Mouse (Mus musculus) MEL (cell line): ENCODE results near the gene Cbx4. TPM values are rescaled to one million over a fixed set of nuclear protein-coding genes. Genes with fewer than 3 reads are reported as not detected.

Source experiments
- DNase-seq: peaks from one replicate; pipeline ENCODE4 v3.0.0; 2011; ENCODE audit warnings: low read depth, low spot score
- H3K27ac ChIP-seq: 2 replicates; pipeline ENCODE4 v1.5.1; 2012; ENCODE audit warnings: low read depth, mild to moderate bottlenecking, control low read depth, low read length, moderate library complexity; ENCODE audit not compliant: control insufficient read depth
- H3K27me3 ChIP-seq, 2 experiments: fragments of 150-350 bp in 1 of 2; sonication (generic) in 1 of 2; 2 replicates each; pipeline ENCODE4 v1.6.1; 2012; ENCODE audit warnings: low read length in 2 of 2, mild to moderate bottlenecking in 2 of 2, improper control_type of control experiment in 1 of 2, moderate library complexity in 1 of 2; ENCODE audit not compliant: insufficient read depth in 2 of 2, control insufficient read depth in 1 of 2
- H3K36me3 ChIP-seq, 2 experiments: 2 replicates each; pipeline ENCODE4 v1.6.1; 2012 to 2014; ENCODE audit warnings: low read length in 2 of 2, improper control_type of control experiment in 1 of 2, inconsistent platforms in 1 of 2, mild to moderate bottlenecking in 1 of 2; ENCODE audit not compliant: insufficient read depth in 2 of 2, control insufficient read depth in 1 of 2
- H3K4me1 ChIP-seq, 2 experiments: fragments of 150-350 bp in 1 of 2; sonication (generic) in 1 of 2; 2 replicates each; pipeline ENCODE4 v1.6.1; 2012; ENCODE audit warnings: low read length in 2 of 2, improper control_type of control experiment in 1 of 2, mild to moderate bottlenecking in 1 of 2; ENCODE audit not compliant: insufficient read depth in 2 of 2, control insufficient read depth in 1 of 2
- H3K4me3 ChIP-seq, 2 experiments: fragments of 150-350 bp in 1 of 2; sonication (generic) in 1 of 2; 2 replicates each; pipeline ENCODE4 v1.5.1; 2012; ENCODE audit warnings: low read depth in 2 of 2, low read length in 2 of 2, mild to moderate bottlenecking in 2 of 2, moderate library complexity in 2 of 2, control low read depth in 1 of 2, improper control_type of control experiment in 1 of 2; ENCODE audit not compliant: control insufficient read depth in 1 of 2, insufficient read depth in 1 of 2
- H3K79me2 ChIP-seq: 2 replicates; pipeline ENCODE4 v1.6.1; 2012; ENCODE audit warnings: mild to moderate bottlenecking, low read length, moderate library complexity; ENCODE audit not compliant: control insufficient read depth, poor library complexity, insufficient read depth
- H3K9ac ChIP-seq: 2 replicates; pipeline ENCODE4 v1.6.1; 2012; ENCODE audit warnings: low read depth, mild to moderate bottlenecking, control low read depth, low read length, moderate library complexity; ENCODE audit not compliant: control insufficient read depth, poor library complexity, severe bottlenecking
- H3K9me3 ChIP-seq: fragments of 150-350 bp; sonication (generic); replicated peaks from 2 replicates; pipeline ENCODE4 v1.6.1; 2012; ENCODE audit warnings: mild to moderate bottlenecking, low read length, improper control_type of control experiment, moderate library complexity; ENCODE audit not compliant: insufficient read depth
- CHD1 ChIP-seq: IDR thresholded peaks from 2 replicates; pipeline ENCODE4 v1.6.1; 2012; ENCODE audit warnings: low read depth, mild to moderate bottlenecking, inconsistent platforms, low read length, improper control_type of control experiment
- CHD2 ChIP-seq: IDR thresholded peaks from 2 replicates; pipeline ENCODE4 v1.6.1; 2011; ENCODE audit warnings: low read length, improper control_type of control experiment
- ELF1 ChIP-seq: IDR thresholded peaks from 2 replicates; pipeline ENCODE4 v1.6.1; 2014; ENCODE audit warnings: low read depth, mild to moderate bottlenecking, inconsistent platforms, low read length, improper control_type of control experiment, moderate library complexity
- EP300 ChIP-seq, 2 experiments: IDR thresholded peaks; 2 replicates each; pipeline ENCODE4 v1.6.1; 2011; ENCODE audit warnings: improper control_type of control experiment in 2 of 2, low read length in 2 of 2, low read depth in 1 of 2, mild to moderate bottlenecking in 1 of 2
- ETS1 ChIP-seq: IDR thresholded peaks from 2 replicates; pipeline ENCODE4 v1.6.1; 2012; ENCODE audit warnings: low read depth, mild to moderate bottlenecking, inconsistent platforms, low read length, improper control_type of control experiment, moderate library complexity
- GATA1 ChIP-seq: IDR thresholded peaks from 2 replicates; pipeline ENCODE4 v1.6.1; 2011; ENCODE audit warnings: low read depth, low read length, improper control_type of control experiment
- KAT2A ChIP-seq: conservative IDR thresholded peaks from 2 replicates; pipeline ENCODE4 v1.6.1; 2012; ENCODE audit warnings: low read depth, low read length, improper control_type of control experiment, inconsistent platforms
- MAFK ChIP-seq: IDR thresholded peaks from 2 replicates; pipeline ENCODE4 v1.6.1; 2011; ENCODE audit warnings: low read depth, mild to moderate bottlenecking, low read length, improper control_type of control experiment, borderline replicate concordance
- MYB ChIP-seq: IDR thresholded peaks from 2 replicates; pipeline ENCODE4 v1.6.1; 2011; ENCODE audit warnings: mild to moderate bottlenecking, low read depth, low read length, improper control_type of control experiment
- NELFE ChIP-seq: IDR thresholded peaks from 2 replicates; pipeline ENCODE4 v1.6.1; 2011; ENCODE audit warnings: low read depth, low read length, improper control_type of control experiment
- NRF1 ChIP-seq: IDR thresholded peaks from 2 replicates; pipeline ENCODE4 v1.6.1; 2014; ENCODE audit warnings: low read depth, mild to moderate bottlenecking, inconsistent platforms, low read length, improper control_type of control experiment, moderate library complexity; ENCODE audit not compliant: poor library complexity, insufficient read depth, severe bottlenecking
- POLR2AphosphoS2 ChIP-seq: IDR thresholded peaks from 2 replicates; pipeline ENCODE4 v1.6.1; 2011; ENCODE audit warnings: low read length, improper control_type of control experiment
- POLR2AphosphoS5 ChIP-seq: IDR thresholded peaks from 2 replicates; pipeline ENCODE4 v1.6.1; 2012; ENCODE audit warnings: low read depth, borderline replicate concordance, mild to moderate bottlenecking, inconsistent platforms, low read length, moderate library complexity, mixed read lengths
- RAD21 ChIP-seq: IDR thresholded peaks from 2 replicates; pipeline ENCODE4 v1.6.1; 2011; ENCODE audit warnings: mild to moderate bottlenecking, low read depth, low read length, improper control_type of control experiment
- RCOR1 ChIP-seq: IDR thresholded peaks from 2 replicates; pipeline ENCODE4 v1.6.1; 2012; ENCODE audit warnings: low read depth, mild to moderate bottlenecking, inconsistent platforms, low read length, improper control_type of control experiment
- TCF12 ChIP-seq: IDR thresholded peaks from 2 replicates; pipeline ENCODE4 v1.6.1; 2014; ENCODE audit warnings: low read depth, mild to moderate bottlenecking, inconsistent platforms, low read length, improper control_type of control experiment, moderate library complexity
- UBTF ChIP-seq: IDR thresholded peaks from 2 replicates; pipeline ENCODE4 v1.6.1; 2012; ENCODE audit warnings: low read depth, mild to moderate bottlenecking, inconsistent platforms, low read length, improper control_type of control experiment, moderate library complexity, borderline replicate concordance; ENCODE audit not compliant: insufficient read depth
- USF2 ChIP-seq, 2 experiments: IDR thresholded peaks; 2 replicates each; pipeline ENCODE4 v1.6.1; 2011 to 2012; ENCODE audit warnings: improper control_type of control experiment in 2 of 2, low read length in 2 of 2, borderline replicate concordance in 1 of 2, inconsistent platforms in 1 of 2, low read depth in 1 of 2, mild to moderate bottlenecking in 1 of 2; ENCODE audit not compliant: insufficient read depth in 1 of 2
- ZKSCAN1 ChIP-seq: IDR thresholded peaks from 2 replicates; pipeline ENCODE4 v1.6.1; 2012; ENCODE audit warnings: low read depth, mild to moderate bottlenecking, inconsistent platforms, low read length, improper control_type of control experiment, moderate library complexity
- polyA plus RNA-seq, 2 experiments: library from polyadenylated mRNA; stranded (reverse) in 1 of 2; unstranded in 1 of 2; fragments of >175 nt in 1 of 2; fragments of >200 nt in 1 of 2; gene quantifications; 2 replicates each; pipeline versions ENCODE4 v1.2.1 to v1.2.4; 2012; ENCODE audit warnings: low replicate concordance in 2 of 2, low read depth in 1 of 2; ENCODE audit not compliant: insufficient read length in 2 of 2, insufficient read depth in 1 of 2, missing spikeins in 1 of 2
- total RNA-seq: library from RNA; depleted of rRNA; stranded (reverse); fragments of 300-350 nt; gene quantifications from 2 replicates; pipeline ENCODE4 v1.2.3, GENCODE M21; 2012

The Cbx4 gene
- total and polyA plus RNA-seq, 3 experiments, result 8.0 to 22.6 TPM; not detected in 1

- Histone ChIP-seq H3K27me3 (peaks cover 2% of the 10 kb centered on the region in 2 experiments), H3K27ac (no peak overlapping the region), H3K79me2 (no peaks in the 10 kb centered on the region)
- TF ChIP-seq TCF12 (no peak), UBTF (no peak), EP300 (IDR thresholded peaks at IDR 0.05; ENCODE audit: low read depth in 1 of 2, low read length in 2 of 2) (no peak), RAD21 (no peak), MYB (no peak), USF2 (IDR thresholded peaks at IDR 0.05; ENCODE audit: borderline replicate concordance in 1 of 2, insufficient read depth in 1 of 2, low read depth in 1 of 2, low read length in 2 of 2) (no peak), NELFE (no peak), MAFK (no peak)
- TF ChIP-seq, all 39 proteins: peak for 0
- no peaks in the 10 kb centered on the region for H3K36me3 ChIP-seq
- no peak overlapping the region for H3K4me3 ChIP-seq
- DNase-seq, result no peak
- H3K9ac ChIP-seq, result no peak overlapping the region
- H3K4me1 ChIP-seq, result no peaks in the 10 kb centered on the region
- H3K9me3 ChIP-seq, result no peaks in the 10 kb centered on the region
Observed at GRCm38 (mm10) chr11:119108573-119109263, 22.7 kb upstream of the Cbx4 start.

DNA sequence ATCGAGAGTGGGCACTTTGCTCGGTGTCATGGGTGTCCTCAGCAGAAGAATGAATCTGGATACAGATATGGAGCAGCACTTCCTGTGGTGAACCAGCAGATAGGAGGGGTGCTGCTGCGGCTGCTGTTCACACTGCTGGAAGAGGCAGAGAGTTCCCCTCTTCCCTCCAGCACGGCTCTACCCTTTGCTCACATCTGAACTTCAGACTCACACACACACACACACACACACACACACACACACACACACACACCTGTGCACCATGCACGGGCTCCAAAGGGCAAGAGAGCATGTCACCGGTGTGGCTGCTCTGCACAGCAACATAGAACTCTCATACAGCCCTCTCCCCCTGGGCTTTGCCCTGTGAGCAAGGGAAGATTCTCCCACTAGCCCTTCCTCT is 20.3 kb upstream of the Cbx4 start:
- DNase-seq, result peak; percentile 36
- Histone ChIP-seq H3K79me2 (no peaks in the 10 kb centered on the region), H3K9ac (no peak overlapping the region), H3K27me3 (peaks cover 2% of the 10 kb centered on the region in 2 experiments), H3K4me3 (no peak overlapping the region), H3K4me1 (no peaks in the 10 kb centered on the region)
- TF ChIP-seq RCOR1 (peak; percentile 66; the same call in 1 of the 2 replicates), CHD1 (no peak)
- TF ChIP-seq, all 39 proteins: peak for 1
- H3K9me3 ChIP-seq, result no peaks in the 10 kb centered on the region
- no peak overlapping the region for H3K27ac ChIP-seq
- H3K36me3 ChIP-seq, result no peaks in the 10 kb centered on the region

DNA sequence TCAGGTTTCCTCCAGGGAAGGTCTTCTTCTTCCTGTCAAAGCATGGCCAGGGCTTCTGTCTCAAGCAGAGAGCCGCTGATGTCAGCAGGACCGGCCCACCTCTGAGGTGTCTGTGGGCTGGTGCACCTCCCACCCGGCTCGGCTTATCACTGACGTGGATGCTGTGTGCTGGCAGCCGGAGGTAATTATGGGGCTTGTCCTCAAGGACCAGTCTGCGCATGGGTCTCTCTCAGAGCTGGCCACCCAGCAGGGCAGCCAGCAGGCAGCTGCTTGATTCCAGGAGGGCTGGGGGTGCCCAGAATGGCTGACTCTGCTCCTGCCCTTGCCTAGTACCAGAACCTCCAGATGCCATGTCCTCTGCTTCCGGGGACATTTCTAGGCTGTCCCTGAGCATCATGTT is 19.7 kb upstream of the Cbx4 start:
- H3K27me3 ChIP-seq, result peaks cover 3 to 4% of the 10 kb centered on the region in 2 experiments
- TF ChIP-seq KAT2A (no peak), NELFE (no peak), TCF12 (no peak), POLR2AphosphoS2 (no peak), ELF1 (no peak), CHD2 (no peak), GATA1 (no peak), EP300 (IDR thresholded peaks at IDR 0.05; ENCODE audit: low read depth in 1 of 2, low read length in 2 of 2) (no peak), NRF1 (no peak), RCOR1 (no peak), POLR2AphosphoS5 (no peak), ZKSCAN1 (no peak), ETS1 (no peak)
- no peaks in the 10 kb centered on the region for H3K9me3 ChIP-seq
- H3K4me1 ChIP-seq, result no peaks in the 10 kb centered on the region
- H3K9ac ChIP-seq, result no peak overlapping the region
- no peak overlapping the region for H3K4me3 ChIP-seq
- no peaks in the 10 kb centered on the region for H3K36me3 ChIP-seq
- DNase-seq, result no peak
- H3K27ac ChIP-seq, result no peak overlapping the region
- no peaks in the 10 kb centered on the region for H3K79me2 ChIP-seq
